Mouse (Mus musculus): ENCODE results near the gene 4930455H04Rik. TPM values are rescaled to one million over a fixed set of nuclear protein-coding genes. Genes with fewer than 3 reads are reported as not detected.

The 4930455H04Rik gene
- polyA plus RNA-seq (2014; fragmentation: Nextera tagmentation; extraction: Ambion mirVana), result 0.11 TPM in 1 of 2 replicates, not detected in the other

- Histone ChIP-seq H3K27me3 (ENCODE audit: control insufficient read depth, insufficient read depth, low read length) (no peaks in the 10 kb centered on the region), H3K27ac (replicated peaks; ENCODE audit: low read depth, low read length) (no peak within 1 kb of the TSS), H3K4me2 (ENCODE audit: low read depth, severe bottlenecking) (peak within 1 kb of the TSS; percentile 52), H3K36me3 (ENCODE audit: control insufficient read depth, insufficient read depth, low read length) (no peaks in the 10 kb centered on the region), H3K9ac (ENCODE audit: low read length) (peak within 1 kb of the TSS; percentile 39), H3K4me1 (ENCODE audit: control insufficient read depth, insufficient read depth, low read length) (no peaks in the 10 kb centered on the region), H3K4me3 (ENCODE audit: low read depth, low read length) (peak within 1 kb of the TSS; percentile 24), H3K9me3 (ENCODE audit: control insufficient read depth, low read length) (no peaks in the 10 kb centered on the region)
- 64% methylated on average over 4 of the region's 4 CpGs for WGBS
- DNase-seq (ENCODE audit: low spot score) (no peak), ATAC-seq (ENCODE audit: insufficient number of reproducible peaks, low FRiP score, low TSS enrichment, low read depth) (no peak)
Measured at GRCm38 (mm10) chr3:116967967-116968366, at the start of gene 4930455H04Rik. 4930455H04Rik (plus strand) TSS chr3:116968267.

GRCm38 (mm10) chr3:116921535-116921934 is 46.5 kb upstream of the 4930455H04Rik start:
- Histone ChIP-seq H3K4me2 (ENCODE audit: low read depth, severe bottlenecking) (no peak overlapping the region), H3K4me3 (ENCODE audit: low read depth, low read length) (no peak overlapping the region), H3K36me3 (ENCODE audit: control insufficient read depth, insufficient read depth, low read length) (no peaks in the 10 kb centered on the region), H3K27me3 (ENCODE audit: control insufficient read depth, insufficient read depth, low read length) (no peaks in the 10 kb centered on the region), H3K9me3 (ENCODE audit: control insufficient read depth, low read length) (no peaks in the 10 kb centered on the region), H3K4me1 (ENCODE audit: control insufficient read depth, insufficient read depth, low read length) (no peaks in the 10 kb centered on the region), H3K9ac (ENCODE audit: low read length) (no peak overlapping the region), H3K27ac (replicated peaks; ENCODE audit: low read depth, low read length) (no peak overlapping the region)
- DNase-seq (ENCODE audit: low spot score) (no peak), ATAC-seq (ENCODE audit: insufficient number of reproducible peaks, low FRiP score, low TSS enrichment, low read depth) (no peak)
- WGBS, result 83% methylated on average over 3 of the region's 3 CpGs

- H3K9me3 ChIP-seq (ENCODE audit: control insufficient read depth, low read length), result no peaks in the 10 kb centered on the region
- no peak overlapping the region for H3K4me3 ChIP-seq (ENCODE audit: low read depth, low read length)
- H3K4me1 ChIP-seq (ENCODE audit: control insufficient read depth, insufficient read depth, low read length), result no peaks in the 10 kb centered on the region
- no peak overlapping the region for H3K4me2 ChIP-seq (ENCODE audit: low read depth, severe bottlenecking)
- no peak overlapping the region for H3K9ac ChIP-seq (ENCODE audit: low read length)
- DNase-seq (ENCODE audit: low spot score), result no peak
- no peak overlapping the region for H3K27ac ChIP-seq (replicated peaks; ENCODE audit: low read depth, low read length)
- no peak for ATAC-seq (ENCODE audit: insufficient number of reproducible peaks, low FRiP score, low TSS enrichment, low read depth)
- no peaks in the 10 kb centered on the region for H3K27me3 ChIP-seq (ENCODE audit: control insufficient read depth, insufficient read depth, low read length)
- H3K36me3 ChIP-seq (ENCODE audit: control insufficient read depth, insufficient read depth, low read length), result no peaks in the 10 kb centered on the region
- WGBS, result 30% methylated on average over 12 of the region's 12 CpGs
Measured at GRCm38 (mm10) chr3:116923042-116923441, 45.0 kb upstream of the 4930455H04Rik start.

GRCm38 (mm10) chr3:116928994-116929393 is 39.1 kb upstream of the 4930455H04Rik start:
- Histone ChIP-seq H3K4me3 (ENCODE audit: low read depth, low read length) (no peak overlapping the region), H3K4me1 (ENCODE audit: control insufficient read depth, insufficient read depth, low read length) (no peaks in the 10 kb centered on the region), H3K27me3 (ENCODE audit: control insufficient read depth, insufficient read depth, low read length) (no peaks in the 10 kb centered on the region), H3K4me2 (ENCODE audit: low read depth, severe bottlenecking) (no peak overlapping the region), H3K9ac (ENCODE audit: low read length) (no peak overlapping the region), H3K36me3 (ENCODE audit: control insufficient read depth, insufficient read depth, low read length) (no peaks in the 10 kb centered on the region), H3K9me3 (ENCODE audit: control insufficient read depth, low read length) (no peaks in the 10 kb centered on the region), H3K27ac (replicated peaks; ENCODE audit: low read depth, low read length) (no peak overlapping the region)
- no peak for ATAC-seq (ENCODE audit: insufficient number of reproducible peaks, low FRiP score, low TSS enrichment, low read depth)
- DNase-seq (ENCODE audit: low spot score), result no peak
- 85% methylated on average over 4 of the region's 4 CpGs for WGBS

- H3K9ac ChIP-seq (ENCODE audit: low read length), result no peak overlapping the region
- H3K27me3 ChIP-seq (ENCODE audit: control insufficient read depth, insufficient read depth, low read length), result no peaks in the 10 kb centered on the region
- H3K4me1 ChIP-seq (ENCODE audit: control insufficient read depth, insufficient read depth, low read length), result no peaks in the 10 kb centered on the region
- DNase-seq (ENCODE audit: low spot score), result no peak
- H3K27ac ChIP-seq (replicated peaks; ENCODE audit: low read depth, low read length), result no peak overlapping the region
- no peaks in the 10 kb centered on the region for H3K9me3 ChIP-seq (ENCODE audit: control insufficient read depth, low read length)
- 98% methylated on average over 1 of the region's 1 CpGs for WGBS
- no peak for ATAC-seq (ENCODE audit: insufficient number of reproducible peaks, low FRiP score, low TSS enrichment, low read depth)
- H3K4me2 ChIP-seq (ENCODE audit: low read depth, severe bottlenecking), result no peak overlapping the region
- no peak overlapping the region for H3K4me3 ChIP-seq (ENCODE audit: low read depth, low read length)
- no peaks in the 10 kb centered on the region for H3K36me3 ChIP-seq (ENCODE audit: control insufficient read depth, insufficient read depth, low read length)
Measured at GRCm38 (mm10) chr3:116933158-116933557, 34.9 kb upstream of the 4930455H04Rik start.

GRCm38 (mm10) chr3:116936934-116937691 is 31.0 kb upstream of the 4930455H04Rik start:
- no peak overlapping the region for H3K9ac ChIP-seq (ENCODE audit: low read length)
- H3K27ac ChIP-seq (replicated peaks; ENCODE audit: low read depth, low read length), result no peak overlapping the region
- H3K4me3 ChIP-seq (ENCODE audit: low read depth, low read length), result no peak overlapping the region
- no peak overlapping the region for H3K4me2 ChIP-seq (ENCODE audit: low read depth, severe bottlenecking)
- no peaks in the 10 kb centered on the region for H3K4me1 ChIP-seq (ENCODE audit: control insufficient read depth, insufficient read depth, low read length)
- WGBS, result 73% methylated on average over 4 of the region's 4 CpGs
- H3K36me3 ChIP-seq (ENCODE audit: control insufficient read depth, insufficient read depth, low read length), result no peaks in the 10 kb centered on the region
- no peak for DNase-seq (ENCODE audit: low spot score)
- no peaks in the 10 kb centered on the region for H3K27me3 ChIP-seq (ENCODE audit: control insufficient read depth, insufficient read depth, low read length)
- no peaks in the 10 kb centered on the region for H3K9me3 ChIP-seq (ENCODE audit: control insufficient read depth, low read length)
- ATAC-seq (ENCODE audit: insufficient number of reproducible peaks, low FRiP score, low TSS enrichment, low read depth), result no peak

GRCm38 (mm10) chr3:116940804-116941558 is 27.1 kb upstream of the 4930455H04Rik start:
- no peaks in the 10 kb centered on the region for H3K27me3 ChIP-seq (ENCODE audit: control insufficient read depth, insufficient read depth, low read length)
- no peaks in the 10 kb centered on the region for H3K9me3 ChIP-seq (ENCODE audit: control insufficient read depth, low read length)
- no peak overlapping the region for H3K27ac ChIP-seq (replicated peaks; ENCODE audit: low read depth, low read length)
- H3K4me3 ChIP-seq (ENCODE audit: low read depth, low read length), result no peak overlapping the region
- no peaks in the 10 kb centered on the region for H3K4me1 ChIP-seq (ENCODE audit: control insufficient read depth, insufficient read depth, low read length)
- 82% methylated on average over 10 of the region's 10 CpGs for WGBS
- no peak overlapping the region for H3K4me2 ChIP-seq (ENCODE audit: low read depth, severe bottlenecking)
- ATAC-seq (ENCODE audit: insufficient number of reproducible peaks, low FRiP score, low TSS enrichment, low read depth), result no peak
- H3K9ac ChIP-seq (ENCODE audit: low read length), result no peak overlapping the region
- H3K36me3 ChIP-seq (ENCODE audit: control insufficient read depth, insufficient read depth, low read length), result no peaks in the 10 kb centered on the region
- no peak for DNase-seq (ENCODE audit: low spot score)

- 94% methylated on average over 1 of the region's 1 CpGs for WGBS
- no peaks in the 10 kb centered on the region for H3K4me1 ChIP-seq (ENCODE audit: control insufficient read depth, insufficient read depth, low read length)
- no peaks in the 10 kb centered on the region for H3K27me3 ChIP-seq (ENCODE audit: control insufficient read depth, insufficient read depth, low read length)
- no peaks in the 10 kb centered on the region for H3K36me3 ChIP-seq (ENCODE audit: control insufficient read depth, insufficient read depth, low read length)
- no peak overlapping the region for H3K9ac ChIP-seq (ENCODE audit: low read length)
- no peak overlapping the region for H3K27ac ChIP-seq (replicated peaks; ENCODE audit: low read depth, low read length)
- no peak overlapping the region for H3K4me2 ChIP-seq (ENCODE audit: low read depth, severe bottlenecking)
- H3K9me3 ChIP-seq (ENCODE audit: control insufficient read depth, low read length), result no peaks in the 10 kb centered on the region
- DNase-seq (ENCODE audit: low spot score) (no peak), ATAC-seq (ENCODE audit: insufficient number of reproducible peaks, low FRiP score, low TSS enrichment, low read depth) (no peak)
- H3K4me3 ChIP-seq (ENCODE audit: low read depth, low read length), result no peak overlapping the region
Measured at GRCm38 (mm10) chr3:116941559-116942117, 26.4 kb upstream of the 4930455H04Rik start.

All from limb, embryonic 11.5 days (tissue).